Mouse (Mus musculus): ENCODE results near the gene Ppfia1.

DNA sequence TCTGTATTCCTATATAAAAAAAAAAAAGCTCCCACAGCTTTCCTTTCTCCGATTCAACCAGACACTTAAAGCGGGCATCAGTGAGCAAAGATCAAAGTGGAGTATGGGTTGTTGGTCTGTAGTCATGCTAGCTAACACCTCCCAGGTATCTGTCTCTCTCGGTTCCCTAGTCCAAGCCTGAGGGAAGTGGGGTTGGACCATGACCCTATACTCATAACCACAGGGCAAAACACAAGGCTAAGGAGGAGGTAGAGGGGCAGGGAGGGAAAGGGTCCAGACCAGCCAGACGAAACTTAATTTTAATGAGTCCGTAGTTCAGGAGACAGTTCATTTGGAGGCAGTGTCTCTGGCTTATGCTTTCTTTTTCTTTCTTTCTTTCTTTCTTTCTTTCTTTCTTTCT, 18.7 kb upstream of the Ppfia1 start:
- no peak for TF ChIP-seq CTCF (IDR thresholded peaks at IDR 0.05; ENCODE audit: control insufficient read depth, insufficient read depth, insufficient replicate concordance, low read depth, low read length)
- no peak for TF ChIP-seq POLR2A (IDR thresholded peaks at IDR 0.05; ENCODE audit: control insufficient read depth, low read depth, low read length)
